Mouse (Mus musculus) embryo, embryonic 9.5 days (tissue): Measurements from ENCODE around the gene Rexo4.

Experiments
- DNase-seq: peaks from one replicate; pipeline ENCODE4 v3.0.0-alpha.2; 2017; ENCODE audit errors: extremely low spot score

Gene Rexo4

GRCm38 (mm10) chr2:26910124-26910993 is 53.8 kb downstream of the Rexo4 start, which contains the start of the genes Med22 and Rpl7a:
Med22 (minus strand) TSS chr2:26910677.
Rpl7a (plus strand) TSS chr2:26910764.
- peak; percentile 98 for DNase-seq

- no peak for DNase-seq
These were observed 54.8 kb downstream of the Rexo4 start for GRCm38 (mm10) chr2:26909387-26909784.

- no peak for DNase-seq
These were observed 55.3 kb downstream of the Rexo4 start for GRCm38 (mm10) chr2:26908710-26909386.

- no peak for DNase-seq
These were observed 57.1 kb downstream of the Rexo4 start for GRCm38 (mm10) chr2:26907109-26907508.

- no peak for DNase-seq
These were observed 57.8 kb downstream of the Rexo4 start for GRCm38 (mm10) chr2:26906431-26906830.

- DNase-seq: no peak
These were observed 58.2 kb downstream of the Rexo4 start for GRCm38 (mm10) chr2:26905936-26906335.
